Mouse (Mus musculus): ENCODE results near the gene Cln3. TPM values are rescaled to one million over a fixed set of nuclear protein-coding genes. Genes with fewer than 3 reads are reported as not detected.
A peak's percentile ranks its signal among the peaks of the same experiment; 100 is the strongest.

The Cln3 gene
- 10 to 100 TPM; 13.4 to 14.0 TPM for total RNA-seq (2021)

GRCm38 (mm10) chr7:126585717-126586116, at the start of gene Cln3:
Gene Cln3 (minus strand): TSS chr7:126585817.
- no peak for DNase-seq

- DNase-seq = no peak
Observed at GRCm38 (mm10) chr7:126635375-126635774, 49.8 kb upstream of the Cln3 start.

- DNase-seq = no peak
Observed at GRCm38 (mm10) chr7:126632478-126632877, 46.9 kb upstream of the Cln3 start.

DNA sequence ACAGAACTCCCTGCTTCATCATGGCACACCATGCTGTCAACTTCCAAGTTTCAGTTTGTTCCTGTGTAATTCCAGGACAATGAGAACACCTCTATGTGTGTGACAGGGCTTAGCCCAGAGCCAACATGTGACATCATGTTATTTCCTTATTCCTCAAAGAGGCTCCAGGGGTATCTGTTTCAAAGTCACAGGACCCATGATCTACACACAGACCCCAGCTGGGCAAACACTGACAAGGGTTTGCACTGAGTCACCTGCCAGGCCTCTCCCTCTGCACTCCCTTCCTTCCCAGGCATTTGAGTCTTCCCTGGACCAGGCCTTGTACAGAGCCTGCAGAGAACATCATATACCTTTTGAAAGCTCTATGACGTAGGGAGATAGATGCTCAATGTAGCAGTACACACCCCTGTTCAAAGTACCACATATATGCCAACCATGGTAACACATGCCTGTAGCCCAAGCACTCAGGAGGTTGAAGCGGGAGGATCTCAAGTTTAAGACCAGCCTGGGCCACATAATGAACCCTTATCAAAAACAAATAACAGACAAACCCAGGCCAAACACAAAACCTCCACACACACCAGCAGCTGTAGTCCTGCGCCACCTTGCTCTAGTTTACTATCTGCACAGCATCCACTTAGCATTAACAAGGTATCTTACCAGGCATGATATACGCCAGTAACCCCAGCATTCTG, 45.4 kb upstream of the Cln3 start, which contains the start of gene Nupr1:
Gene Nupr1 (minus strand): TSS at position 38 of the 695 bp plus-strand sequence.
- no peak for DNase-seq

DNA sequence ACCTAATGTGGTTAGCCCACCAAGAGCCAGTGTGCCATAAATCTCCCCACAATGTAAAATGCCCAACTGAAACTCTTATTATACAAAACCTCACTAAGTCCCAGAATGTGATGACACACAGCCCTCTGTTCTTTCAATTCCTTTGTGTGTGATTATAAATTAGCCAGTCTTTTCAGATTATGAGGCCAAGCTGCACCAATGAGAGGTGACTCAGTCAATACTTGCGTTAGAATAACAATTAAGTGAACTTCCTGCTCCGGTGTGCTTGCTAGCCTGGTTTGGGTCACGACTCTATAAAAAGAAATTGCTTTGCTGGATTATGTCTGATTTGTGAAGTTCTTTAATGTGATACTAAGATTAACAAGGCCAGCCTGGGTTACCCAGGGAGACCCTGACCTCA, 44.3 kb upstream of the Cln3 start:
- DNase-seq = no peak

DNA sequence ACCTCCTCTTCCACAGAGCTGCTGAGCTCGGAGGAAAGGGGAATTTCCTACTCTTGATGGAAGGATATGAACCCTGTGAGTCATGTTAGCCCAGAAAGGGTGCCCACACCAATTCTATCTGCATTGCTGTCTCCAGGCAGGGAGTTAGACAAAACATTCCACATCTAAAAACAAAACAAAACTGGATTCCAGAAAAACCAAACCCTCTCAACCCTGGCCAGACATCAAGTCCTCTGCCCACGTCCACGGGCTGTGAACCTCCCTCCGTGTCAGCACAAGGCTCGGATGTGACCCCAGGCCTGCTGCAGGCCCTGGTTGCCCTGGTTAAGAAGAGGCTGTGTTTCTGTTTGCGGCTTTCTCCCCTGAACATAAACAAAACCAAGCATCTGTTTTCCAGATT, 42.5 kb upstream of the Cln3 start:
- peak; percentile 10 for DNase-seq

- peak; percentile 6 for DNase-seq
Observed at GRCm38 (mm10) chr7:126625807-126626600, 40.4 kb upstream of the Cln3 start.

GRCm38 (mm10) chr7:126625369-126625768, 39.8 kb upstream of the Cln3 start:
- peak; percentile 74 for DNase-seq

DNA sequence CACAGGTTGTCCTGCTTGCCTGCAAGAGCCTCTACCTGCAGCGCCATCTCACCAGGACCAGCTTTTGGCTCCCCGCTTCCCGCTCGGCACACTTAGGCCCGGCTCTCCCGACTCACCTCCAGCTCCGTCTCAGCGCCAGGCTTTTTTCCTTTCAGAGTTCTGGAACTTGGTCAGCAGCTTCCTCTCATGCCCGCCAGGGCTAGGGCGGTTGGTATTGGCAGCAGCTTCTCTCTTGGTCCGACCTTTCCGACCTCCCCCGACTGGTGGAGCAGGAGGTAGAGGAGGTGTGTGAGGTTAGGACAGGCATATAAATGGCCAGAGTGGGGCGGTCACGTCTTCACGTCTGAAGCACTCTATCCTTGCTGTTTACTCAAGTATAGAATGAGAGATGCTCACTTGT, 39.2 kb upstream of the Cln3 start:
- peak; percentile 10 for DNase-seq

DNA sequence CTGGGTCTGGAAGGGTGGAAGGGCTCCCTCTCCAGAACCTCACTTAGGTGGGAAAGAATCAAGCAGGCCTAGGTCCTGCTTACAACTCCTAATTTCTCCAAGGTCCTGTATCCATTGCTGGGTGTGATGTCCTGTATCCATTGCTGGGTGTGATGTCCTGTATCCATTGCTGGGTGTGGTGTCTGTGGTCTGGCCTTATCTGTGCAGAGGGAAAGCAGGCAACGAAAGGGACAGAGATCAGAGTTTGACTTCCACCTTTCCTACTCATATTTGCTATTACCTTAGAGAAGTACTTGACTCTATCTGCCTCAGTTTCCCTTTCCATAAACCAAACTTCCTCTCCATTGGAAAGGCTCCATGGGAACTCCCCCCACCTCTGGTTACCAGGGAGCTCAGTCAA, 37.8 kb upstream of the Cln3 start:
- DNase-seq = no peak

DNA sequence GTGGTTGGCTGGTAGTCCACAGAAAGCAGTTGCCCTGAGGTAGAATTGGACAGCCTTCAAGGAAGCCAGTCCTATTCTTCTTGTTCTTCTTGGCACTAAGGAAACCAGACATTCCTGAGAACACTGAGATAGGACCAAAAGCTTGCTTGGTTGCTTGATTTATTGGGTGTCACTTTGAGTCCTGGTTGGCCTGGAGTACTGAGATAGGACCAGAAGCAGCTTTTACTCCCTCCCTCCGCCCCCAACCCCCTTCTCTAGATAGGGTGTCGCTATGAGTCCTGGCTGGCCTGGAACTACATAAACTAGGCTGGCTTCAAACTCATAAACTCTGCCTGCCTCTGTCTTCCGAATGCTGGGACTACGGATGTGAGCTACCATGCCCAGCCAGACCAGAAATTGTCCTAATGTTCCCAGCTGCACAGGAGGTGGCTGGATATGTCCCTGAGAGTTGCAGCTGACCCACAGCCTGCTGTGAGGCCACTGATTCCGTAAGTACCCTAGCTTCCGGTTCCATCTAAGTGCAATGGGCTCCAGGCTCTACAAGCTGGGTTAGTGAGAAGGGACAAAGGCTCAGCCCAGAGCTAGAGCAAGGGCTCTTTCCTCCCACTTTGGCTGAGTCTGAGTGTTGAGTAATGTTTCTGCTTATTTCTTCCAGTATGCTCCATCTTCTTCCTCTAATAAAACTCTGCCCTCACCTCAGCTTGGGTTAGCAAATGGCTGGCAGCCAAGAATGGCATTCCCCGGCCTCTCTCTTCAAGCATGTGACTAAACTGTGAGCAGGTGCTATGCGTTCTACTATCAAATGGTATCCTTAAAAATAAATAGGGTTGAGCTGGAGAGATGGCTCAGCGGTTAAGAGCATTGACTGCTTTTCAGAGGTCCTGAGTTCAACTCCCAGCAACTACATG, 36.1 kb upstream of the Cln3 start:
- peak; percentile 21 for DNase-seq

DNA sequence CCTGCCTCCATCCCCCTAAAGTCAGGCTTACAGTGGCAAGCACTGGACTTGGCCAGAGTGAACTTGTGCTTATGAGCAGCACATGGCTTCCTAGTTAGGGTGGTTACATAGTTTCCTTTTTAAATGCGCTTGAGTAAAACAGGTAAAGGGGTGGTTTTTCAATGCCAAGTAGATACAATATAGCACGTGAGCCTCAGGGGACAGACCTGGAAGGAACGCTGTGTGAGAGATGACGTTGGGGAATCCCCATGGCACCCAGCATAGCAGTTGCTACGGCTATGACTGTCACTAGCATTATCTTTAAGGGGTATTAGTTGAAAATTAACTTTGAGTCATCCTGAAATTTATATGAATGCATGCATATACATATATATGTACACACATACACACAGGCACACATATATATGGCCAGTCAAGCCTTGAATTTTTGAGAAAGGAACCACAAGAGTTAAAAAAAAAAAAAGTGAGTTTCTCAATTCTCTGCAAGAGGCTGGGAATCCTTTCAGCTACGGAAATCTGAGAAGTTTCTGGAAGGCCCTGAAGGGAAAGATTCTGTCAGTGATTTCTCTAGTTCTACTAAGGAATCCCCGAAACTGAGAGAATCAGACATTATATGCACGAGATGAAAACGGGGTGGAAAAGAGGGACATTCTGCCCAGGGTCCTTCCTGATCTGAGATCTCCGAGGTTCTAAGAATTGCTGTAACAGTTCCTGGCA, 34.1 kb upstream of the Cln3 start:
- DNase-seq = no peak

DNA sequence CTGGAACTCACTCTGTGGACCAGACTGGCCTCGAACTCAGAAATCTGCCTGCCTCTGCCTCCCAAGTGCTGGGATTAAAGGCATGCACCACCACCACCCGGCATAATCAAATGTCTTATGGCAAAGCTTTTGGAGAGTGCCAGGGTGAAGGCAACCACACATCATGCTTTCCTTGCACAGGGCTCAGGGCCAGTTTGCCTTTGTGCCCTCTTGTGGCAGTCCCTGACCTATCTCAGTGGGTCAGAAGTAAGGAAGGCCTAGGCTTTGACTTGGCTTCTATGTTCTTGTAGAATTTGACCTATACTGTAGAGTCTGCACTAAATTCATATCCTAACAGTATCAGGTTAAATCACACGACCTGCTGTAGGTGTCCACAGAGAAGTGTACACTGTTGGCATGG, 31.1 kb upstream of the Cln3 start:
- DNase-seq = no peak

DNA sequence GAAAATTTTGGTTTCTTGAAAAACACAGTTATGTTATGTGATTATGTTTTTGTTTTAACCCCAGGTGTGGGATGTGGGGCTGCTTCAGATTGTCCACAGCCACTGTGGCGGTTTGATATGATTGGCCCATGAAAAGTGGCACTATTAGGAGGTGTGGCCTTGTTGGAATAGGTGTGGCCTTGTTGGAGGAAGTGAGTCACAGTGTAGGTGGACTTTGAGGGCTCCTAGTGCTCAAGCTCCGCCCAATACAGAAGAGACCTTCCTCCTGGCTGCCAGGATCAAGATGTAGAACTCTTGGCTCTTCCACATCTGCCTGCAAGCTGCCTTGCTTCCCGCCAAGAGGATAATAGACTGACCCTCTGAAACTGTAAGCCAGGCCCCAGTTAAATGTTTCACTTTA, 27.1 kb upstream of the Cln3 start:
- no peak for DNase-seq

DNA sequence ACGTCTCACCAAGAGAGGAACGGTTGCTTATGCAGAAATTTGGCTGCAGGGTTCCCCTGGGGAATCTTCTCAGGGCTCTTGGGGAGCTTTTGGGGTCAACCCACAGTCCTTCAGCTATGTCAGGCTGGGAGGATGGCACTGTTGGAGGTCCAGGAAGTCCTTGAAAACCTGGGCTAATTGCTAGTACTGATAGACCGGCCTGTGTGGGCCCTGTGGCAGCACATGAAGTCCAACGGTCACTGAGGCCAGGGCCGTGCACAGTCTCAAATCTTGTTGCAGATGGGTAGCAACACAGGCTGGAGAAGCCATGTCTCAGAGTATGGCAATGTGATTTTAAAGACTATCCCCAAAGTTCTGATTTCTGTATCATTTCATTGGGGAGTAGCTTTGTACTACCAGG, 22.2 kb upstream of the Cln3 start:
- no peak for DNase-seq

DNA sequence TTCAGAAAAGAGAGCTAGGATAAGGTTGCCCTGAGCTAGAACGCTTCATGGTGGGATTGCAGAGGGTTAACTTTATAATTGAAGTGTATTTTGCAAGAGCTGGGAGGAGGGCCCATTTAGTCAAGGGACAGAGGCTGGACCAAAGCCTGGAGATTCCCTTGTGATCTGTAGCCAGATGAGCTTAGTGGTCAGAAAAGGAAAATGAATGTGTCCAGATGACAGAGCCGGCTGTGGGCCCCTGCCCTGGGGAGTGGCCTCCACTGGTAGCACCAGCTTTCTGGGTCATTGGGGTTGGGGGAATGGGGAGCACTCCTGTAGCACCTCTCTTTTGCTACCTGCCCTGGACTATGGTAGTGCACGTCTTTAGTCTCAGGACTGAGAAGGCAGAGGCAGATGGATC, 21.4 kb upstream of the Cln3 start:
- peak; percentile 38 for DNase-seq

DNA sequence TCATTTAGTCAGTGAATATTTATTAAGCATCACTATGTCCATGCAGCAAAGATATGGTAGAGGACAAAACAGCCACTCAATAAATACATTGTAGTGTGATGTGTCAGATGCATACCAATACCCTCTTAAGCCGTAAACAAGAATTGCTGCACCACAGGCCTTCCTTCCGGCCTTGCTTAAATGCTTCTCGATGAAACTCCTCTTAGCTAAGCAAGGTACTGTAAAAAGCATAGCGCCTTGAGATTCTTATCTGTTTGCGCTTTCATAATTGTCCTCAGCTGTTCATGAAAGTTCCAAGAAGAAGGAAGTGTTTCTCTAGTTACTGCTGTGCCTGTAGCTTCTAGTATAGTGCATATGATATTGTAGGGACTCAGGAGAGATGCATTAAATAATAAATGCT, 21.0 kb upstream of the Cln3 start:
- no peak for DNase-seq

DNA sequence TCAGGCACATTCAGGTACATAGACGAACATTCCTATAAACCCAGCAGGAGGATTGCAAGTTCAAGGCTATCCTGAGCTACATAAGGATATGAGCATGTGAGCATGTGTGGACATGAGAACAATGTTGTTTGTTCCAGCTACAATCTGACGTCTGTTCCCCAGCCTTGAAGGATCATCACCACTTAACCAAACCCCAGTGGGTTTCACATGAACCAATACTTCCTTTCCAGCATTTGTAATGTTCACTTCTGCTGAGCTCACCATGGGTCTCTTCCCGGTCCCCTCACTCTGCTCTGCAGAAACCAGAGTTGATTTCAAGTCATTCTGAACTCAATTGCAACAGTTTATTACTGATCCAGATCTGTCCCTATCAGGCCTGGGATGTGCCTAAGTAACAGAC, 17.0 kb upstream of the Cln3 start:
- no peak for DNase-seq

DNA sequence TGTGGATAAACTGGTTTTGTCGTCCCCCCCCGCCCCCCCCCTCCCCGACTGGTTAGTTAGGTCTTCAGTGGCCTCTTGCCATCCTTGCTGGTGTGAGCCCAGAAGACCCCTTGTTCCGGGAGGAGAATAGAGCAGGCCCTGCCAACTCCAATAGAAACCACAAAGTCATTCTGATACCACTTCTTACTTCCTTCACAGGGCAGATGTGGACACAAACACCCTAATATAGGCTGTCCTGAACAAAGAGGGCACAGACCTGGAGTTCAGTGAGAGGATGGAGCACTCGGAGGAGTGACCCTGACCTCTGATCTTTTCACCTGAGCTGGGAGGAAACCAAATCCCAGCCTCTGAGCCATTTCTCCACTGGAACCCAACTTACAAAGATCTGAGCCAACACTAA, 16.3 kb upstream of the Cln3 start:
- no peak for DNase-seq

DNA sequence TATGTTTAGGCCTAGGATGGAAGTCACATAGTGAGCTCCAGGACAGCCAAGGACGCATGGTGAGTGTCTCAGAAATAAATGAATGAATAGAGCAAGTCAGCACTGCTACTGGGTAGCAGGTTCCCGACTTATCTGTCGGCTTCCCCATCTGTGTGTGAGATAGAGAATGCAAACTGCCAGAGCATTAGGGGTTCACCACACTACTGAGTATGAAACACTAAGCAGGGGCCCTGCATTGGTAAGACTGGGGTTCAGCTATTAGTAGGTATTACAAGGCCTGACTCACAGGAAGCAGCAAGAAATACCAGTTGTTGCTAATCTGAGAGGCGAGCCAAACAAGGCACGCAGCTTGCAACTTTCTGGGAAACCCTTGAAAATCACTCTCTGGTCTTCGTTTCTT, 13.3 kb upstream of the Cln3 start:
- no peak for DNase-seq

- DNase-seq = no peak
Observed at GRCm38 (mm10) chr7:126596414-126596813, 10.8 kb upstream of the Cln3 start.

DNA sequence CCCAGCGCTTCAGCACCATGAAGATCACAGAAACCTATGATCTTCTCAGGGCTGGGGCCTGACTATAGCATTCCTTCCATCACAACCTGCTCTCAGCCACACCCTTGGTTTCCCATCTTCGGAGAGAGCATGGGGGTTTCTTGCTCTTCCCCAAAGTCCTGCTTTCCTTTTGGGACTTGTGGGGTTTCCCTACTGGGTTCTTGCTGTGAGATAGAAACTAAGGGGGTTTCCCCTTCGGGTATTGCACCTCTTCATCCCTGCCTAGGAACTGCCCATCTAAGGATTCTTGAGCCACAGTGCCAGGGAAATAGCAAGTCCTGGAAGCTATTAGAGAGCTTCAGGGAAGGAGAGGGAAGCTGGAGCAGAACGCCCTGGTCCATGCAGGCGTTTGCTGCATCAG, 10.3 kb upstream of the Cln3 start:
- DNase-seq = no peak
